In genomic region chr1:22466597-22466996, GRCm38 (mm10) we compare ENCODE assay signal across 20 mouse cellular contexts.
"Had no signal": no experiment of that assay in that cellular context is flagged by ENCODE, and none has a peak within 500 bp of the region (broad histone marks: within the 10 kb centered on the region; RNA-seq: fewer than 3 reads in every experiment).

No protein-coding gene starts in this region.

- H3K9ac ChIP-seq: limb, embryonic 12.5 days; limb, embryonic 15.5 days; liver, embryonic 14.5 days; liver, postnatal 0 days; lung, embryonic 15.5 days; stomach, embryonic 15.5 days had no signal

- H3K27me3 ChIP-seq: limb, embryonic 12.5 days; limb, embryonic 15.5 days; lung, embryonic 15.5 days; stomach, embryonic 15.5 days had no signal

- H3K36me3 ChIP-seq: limb, embryonic 12.5 days; limb, embryonic 15.5 days; lung, embryonic 15.5 days; stomach, embryonic 15.5 days had no signal

- ATAC-seq: liver, postnatal 0 days had no signal

- H3K4me1 ChIP-seq: limb, embryonic 12.5 days; limb, embryonic 15.5 days; lung, embryonic 15.5 days; stomach, embryonic 15.5 days had no signal

- H3K27ac ChIP-seq: limb, embryonic 12.5 days; limb, embryonic 15.5 days; liver, embryonic 14.5 days; lung, embryonic 15.5 days; stomach, embryonic 15.5 days had no signal

- H3K4me2 ChIP-seq: limb, embryonic 12.5 days; limb, embryonic 15.5 days; liver, embryonic 11.5 days; lung, embryonic 15.5 days; midbrain, embryonic 11.5 days; stomach, embryonic 15.5 days had no signal

- H3K4me3 ChIP-seq: limb, embryonic 12.5 days; limb, embryonic 15.5 days; lung, embryonic 15.5 days; stomach, embryonic 15.5 days had no signal

- H3K9me3 ChIP-seq: limb, embryonic 12.5 days; limb, embryonic 15.5 days; lung, embryonic 15.5 days; stomach, embryonic 15.5 days had no signal

- DNase-seq: kidney, adult 11 months; kidney, postnatal 14 days; kidney, postnatal 4 days; left cerebral cortex, postnatal 4 days; liver, postnatal 0 days; lung, postnatal 14 days; lung, postnatal 4 days; midbrain, embryonic 14.5 days; right cerebral cortex, postnatal 14 days; right cerebral cortex, postnatal 4 days; thymus, adult 2 months; thymus, postnatal 14 days; thymus, postnatal 4 days had no signal
